Mouse (Mus musculus): Measurements from ENCODE around the gene Eprs. TPM values are rescaled to one million over a fixed set of nuclear protein-coding genes. Genes with fewer than 3 reads are reported as not detected.

Gene Eprs
- total and polyA plus RNA-seq, 2 experiments = 11.2 to 100 TPM

DNA sequence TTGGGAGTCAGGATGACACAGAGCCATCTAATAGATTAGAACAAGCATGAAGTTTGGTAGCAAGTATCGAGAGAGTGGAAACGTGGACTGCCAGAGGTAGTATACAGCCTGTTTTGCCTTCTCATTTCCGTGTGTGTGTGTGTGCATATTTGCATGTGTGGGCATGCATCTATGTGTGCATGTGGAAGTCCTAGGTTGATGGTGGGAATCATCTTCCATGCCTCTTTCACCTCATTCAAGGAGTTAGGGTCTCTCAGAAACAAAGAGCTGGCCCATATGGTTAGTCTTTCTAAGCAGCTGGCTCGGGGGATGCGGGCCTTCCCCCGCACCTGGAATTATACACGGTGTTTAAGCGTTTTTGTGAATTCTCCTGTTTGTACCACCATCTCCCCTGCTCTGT, 33.0 kb upstream of the Eprs start:
- H3K27ac ChIP-seq (replicated peaks; ENCODE audit: insufficient read depth, low read depth, low read length) = no peak overlapping the region
- TF ChIP-seq POLR2A (IDR thresholded peaks at IDR 0.05; ENCODE audit: extremely low read depth, insufficient read depth, low read length) (no peak), CTCF (IDR thresholded peaks at IDR 0.05; ENCODE audit: low read depth, low read length) (no peak)
- no peak overlapping the region for H3K9ac ChIP-seq (ENCODE audit: low read depth, low read length)
- peaks cover 21% of the 10 kb centered on the region for H3K36me3 ChIP-seq (ENCODE audit: control insufficient read depth, insufficient read depth, low read length)
- H3K27me3 ChIP-seq (ENCODE audit: control insufficient read depth, insufficient read depth, low read length) = no peaks in the 10 kb centered on the region
- peaks cover 8% of the 10 kb centered on the region; the same call in 1 of the 2 replicates for H3K79me2 ChIP-seq (ENCODE audit: control insufficient read depth, insufficient read depth, low read length)
- DNase-seq (ENCODE audit: extremely low read depth, low read depth, low spot score) = no peak
- 94% methylated on average over 8 of the region's 8 CpGs for WGBS
- H3K4me1 ChIP-seq (ENCODE audit: control insufficient read depth, insufficient read depth, low read length) = peaks cover 6% of the 10 kb centered on the region; the same call in 1 of the 2 replicates
- H3K4me3 ChIP-seq (ENCODE audit: insufficient read depth, low read depth, low read length) = no peak overlapping the region

- Histone ChIP-seq H3K36me3 (ENCODE audit: control insufficient read depth, insufficient read depth, low read length) (peaks cover 9% of the 10 kb centered on the region), H3K9ac (ENCODE audit: low read depth, low read length) (no peak overlapping the region), H3K4me3 (ENCODE audit: insufficient read depth, low read depth, low read length) (no peak overlapping the region), H3K27ac (replicated peaks; ENCODE audit: insufficient read depth, low read depth, low read length) (no peak overlapping the region), H3K4me1 (ENCODE audit: control insufficient read depth, insufficient read depth, low read length) (peaks cover 6% of the 10 kb centered on the region; the same call in 1 of the 2 replicates), H3K79me2 (ENCODE audit: control insufficient read depth, insufficient read depth, low read length) (peaks cover 8% of the 10 kb centered on the region; the same call in 1 of the 2 replicates), H3K27me3 (ENCODE audit: control insufficient read depth, insufficient read depth, low read length) (no peaks in the 10 kb centered on the region)
- DNase-seq (ENCODE audit: extremely low read depth, low read depth, low spot score) = no peak
- 50% methylated on average over 5 of the region's 5 CpGs for WGBS
- TF ChIP-seq CTCF (IDR thresholded peaks at IDR 0.05; ENCODE audit: low read depth, low read length) (no peak), POLR2A (IDR thresholded peaks at IDR 0.05; ENCODE audit: extremely low read depth, insufficient read depth, low read length) (no peak)
Measured at GRCm38 (mm10) chr1:185331364-185331763, 31.5 kb upstream of the Eprs start.

DNA sequence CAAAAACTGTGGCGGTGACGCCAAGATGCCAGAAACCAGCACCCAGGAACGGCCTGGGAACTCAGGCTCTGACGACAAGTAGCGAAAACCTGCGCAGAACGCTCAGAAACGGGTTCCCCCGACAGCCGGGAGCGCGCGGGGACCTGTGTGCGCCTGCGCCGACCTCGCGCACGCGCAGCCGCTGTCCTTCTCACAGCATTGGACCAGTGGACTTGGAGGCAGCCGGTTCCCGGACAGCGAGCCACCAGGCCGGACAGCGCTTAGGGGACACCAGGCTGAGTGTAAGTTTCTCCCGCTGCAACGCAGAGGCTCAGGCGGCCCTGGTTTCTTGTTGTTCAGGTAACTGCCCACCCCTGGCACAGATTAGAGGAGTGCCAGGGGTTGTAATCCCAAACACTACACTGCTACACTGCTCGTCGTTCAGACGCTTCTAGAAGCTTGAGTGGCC, 30.8 kb upstream of the Eprs start, which contains the start of gene Bpnt1:
Gene Bpnt1, plus strand, starts transcription at position 167 of the 448 bp plus-strand sequence.
- under 1% methylated on average over 32 of the region's 32 CpGs for WGBS
- peak; percentile 84 for DNase-seq (ENCODE audit: extremely low read depth, low read depth, low spot score)
- TF ChIP-seq POLR2A (IDR thresholded peaks at IDR 0.05; ENCODE audit: extremely low read depth, insufficient read depth, low read length) (peak; percentile 80), CTCF (IDR thresholded peaks at IDR 0.05; ENCODE audit: low read depth, low read length) (no peak)
- Histone ChIP-seq H3K4me1 (ENCODE audit: control insufficient read depth, insufficient read depth, low read length) (peaks cover 6% of the 10 kb centered on the region; the same call in 1 of the 2 replicates), H3K36me3 (ENCODE audit: control insufficient read depth, insufficient read depth, low read length) (peaks cover 2% of the 10 kb centered on the region), H3K4me3 (ENCODE audit: insufficient read depth, low read depth, low read length) (peak within 1 kb of the TSS; percentile 55), H3K27me3 (ENCODE audit: control insufficient read depth, insufficient read depth, low read length) (no peaks in the 10 kb centered on the region), H3K79me2 (ENCODE audit: control insufficient read depth, insufficient read depth, low read length) (peaks cover 11% of the 10 kb centered on the region; the same call in 1 of the 2 replicates), H3K9ac (ENCODE audit: low read depth, low read length) (peak within 1 kb of the TSS; percentile 80), H3K27ac (replicated peaks; ENCODE audit: insufficient read depth, low read depth, low read length) (peak within 1 kb of the TSS; percentile 68)

- DNase-seq (ENCODE audit: extremely low read depth, low read depth, low spot score) = peak; percentile 24
- Histone ChIP-seq H3K27ac (replicated peaks; ENCODE audit: insufficient read depth, low read depth, low read length) (no peak overlapping the region), H3K4me3 (ENCODE audit: insufficient read depth, low read depth, low read length) (no peak overlapping the region), H3K27me3 (ENCODE audit: control insufficient read depth, insufficient read depth, low read length) (no peaks in the 10 kb centered on the region), H3K36me3 (ENCODE audit: control insufficient read depth, insufficient read depth, low read length) (peaks cover 5% of the 10 kb centered on the region), H3K9ac (ENCODE audit: low read depth, low read length) (no peak overlapping the region), H3K4me1 (ENCODE audit: control insufficient read depth, insufficient read depth, low read length) (peaks cover 6% of the 10 kb centered on the region; the same call in 1 of the 2 replicates), H3K79me2 (ENCODE audit: control insufficient read depth, insufficient read depth, low read length) (peaks cover 14% of the 10 kb centered on the region; the same call in 1 of the 2 replicates)
- 43% methylated on average over 5 of the region's 5 CpGs for WGBS
- no peak for TF ChIP-seq CTCF (IDR thresholded peaks at IDR 0.05; ENCODE audit: low read depth, low read length)
- no peak for TF ChIP-seq POLR2A (IDR thresholded peaks at IDR 0.05; ENCODE audit: extremely low read depth, insufficient read depth, low read length)
Measured at GRCm38 (mm10) chr1:185333651-185334050, 29.2 kb upstream of the Eprs start.

GRCm38 (mm10) chr1:185334136-185334535, 28.7 kb upstream of the Eprs start:
- no peak overlapping the region for H3K4me3 ChIP-seq (ENCODE audit: insufficient read depth, low read depth, low read length)
- no peak for TF ChIP-seq CTCF (IDR thresholded peaks at IDR 0.05; ENCODE audit: low read depth, low read length)
- no peak for TF ChIP-seq POLR2A (IDR thresholded peaks at IDR 0.05; ENCODE audit: extremely low read depth, insufficient read depth, low read length)
- no peak overlapping the region for H3K9ac ChIP-seq (ENCODE audit: low read depth, low read length)
- peaks cover 9% of the 10 kb centered on the region for H3K36me3 ChIP-seq (ENCODE audit: control insufficient read depth, insufficient read depth, low read length)
- H3K27ac ChIP-seq (replicated peaks; ENCODE audit: insufficient read depth, low read depth, low read length) = no peak overlapping the region
- no peaks in the 10 kb centered on the region for H3K27me3 ChIP-seq (ENCODE audit: control insufficient read depth, insufficient read depth, low read length)
- no peak for DNase-seq (ENCODE audit: extremely low read depth, low read depth, low spot score)
- peaks cover 6% of the 10 kb centered on the region; the same call in 1 of the 2 replicates for H3K4me1 ChIP-seq (ENCODE audit: control insufficient read depth, insufficient read depth, low read length)
- peaks cover 14% of the 10 kb centered on the region; the same call in 1 of the 2 replicates for H3K79me2 ChIP-seq (ENCODE audit: control insufficient read depth, insufficient read depth, low read length)
- 91% methylated on average over 4 of the region's 4 CpGs for WGBS

DNA sequence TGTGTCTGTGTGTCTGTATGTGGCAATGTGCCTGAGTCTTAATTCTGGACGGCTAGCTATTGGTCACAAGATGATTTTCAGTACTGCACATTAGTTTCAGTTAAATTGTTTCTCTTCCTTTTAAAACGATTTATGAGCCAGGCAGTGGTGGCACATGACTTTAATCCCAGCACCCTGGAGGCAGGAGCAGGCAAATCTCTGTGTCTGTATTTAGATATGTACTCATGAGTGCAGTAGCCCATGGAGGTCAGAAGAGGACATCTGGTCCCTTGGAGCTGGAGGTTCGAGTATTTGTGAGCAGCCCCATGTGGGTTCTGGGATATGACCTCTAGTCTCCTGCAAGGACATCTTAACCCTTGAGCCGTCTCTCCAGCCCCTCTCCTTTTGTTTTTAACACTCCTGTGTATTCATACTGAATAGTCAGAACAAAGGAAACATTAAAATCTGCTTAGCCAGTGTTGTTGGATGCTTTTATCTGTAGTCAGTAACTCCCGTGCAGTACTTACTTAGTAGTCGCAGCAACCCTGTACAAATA, 27.5 kb upstream of the Eprs start:
- Histone ChIP-seq H3K27me3 (ENCODE audit: control insufficient read depth, insufficient read depth, low read length) (no peaks in the 10 kb centered on the region), H3K27ac (replicated peaks; ENCODE audit: insufficient read depth, low read depth, low read length) (no peak overlapping the region), H3K36me3 (ENCODE audit: control insufficient read depth, insufficient read depth, low read length) (peaks cover 13% of the 10 kb centered on the region), H3K4me1 (ENCODE audit: control insufficient read depth, insufficient read depth, low read length) (peaks cover 4% of the 10 kb centered on the region; the same call in 1 of the 2 replicates), H3K9ac (ENCODE audit: low read depth, low read length) (no peak overlapping the region), H3K79me2 (ENCODE audit: control insufficient read depth, insufficient read depth, low read length) (peaks cover 14% of the 10 kb centered on the region; the same call in 1 of the 2 replicates), H3K4me3 (ENCODE audit: insufficient read depth, low read depth, low read length) (no peak overlapping the region)
- TF ChIP-seq CTCF (IDR thresholded peaks at IDR 0.05; ENCODE audit: low read depth, low read length) (no peak), POLR2A (IDR thresholded peaks at IDR 0.05; ENCODE audit: extremely low read depth, insufficient read depth, low read length) (no peak)
- WGBS = 80% methylated on average over 6 of the region's 6 CpGs
- DNase-seq (ENCODE audit: extremely low read depth, low read depth, low spot score) = no peak

Measured in liver, adult 2 months (tissue).